8 mouse cellular contexts compared by ENCODE assay signal in genomic region chr12:111038976-111039612, GRCm38 (mm10). TPM values are rescaled to one million over a fixed set of nuclear protein-coding genes. Genes with fewer than 3 reads are reported as not detected.
DNase-seq lines count a peak whose midpoint lies in the region; ATAC-seq and TF ChIP-seq lines count a peak whose summit lies in the region.

TSS of gene Rcor1 (plus strand) at chr12:111039351.

- in situ Hi-C loops in ES-E14 (cut with MboI; ENCODE audit: low sequenced_read_pairs in 2 of 2, unreplicated experiment in 2 of 2) = no loop called here

- peak; percentile 99 for DNase-seq in ES-E14 (ENCODE audit: low read depth, low spot score)
- peak; percentile 100 for DNase-seq in cerebellum, adult 11-12 months
- DNase-seq in heart, postnatal 25 days (ENCODE audit: low spot score) = peak; percentile 99
- DNase-seq in layer of hippocampus, adult 18-20 months (ENCODE audit: low spot score in 2 of 2) = peak; percentile 99
- DNase-seq in lung, adult 2 months = peak; percentile 99
- DNase-seq in thymus, adult 18-20 months = peak; percentile 99 to 100

- peak; percentile 98 for ATAC-seq in forebrain, embryonic 15.5 days (replicated peaks)
- ATAC-seq in neutrophil, adult 5-6 weeks (ENCODE audit: extremely low read depth, insufficient number of reproducible peaks, low FRiP score, poor library complexity, severe bottlenecking) = peak; percentile 94

- intact Hi-C loops in heart, postnatal 25 days (cut with DNase I) = no loop called here

- under 1% methylated on average over 74 of the region's 76 CpGs for WGBS in forebrain, embryonic 15.5 days
- under 1% methylated on average over 67 of the region's 76 CpGs for WGBS in lung, adult 2 months

- H3K27ac ChIP-seq in ES-E14 (ENCODE audit: insufficient read depth, low read depth, low read length, poor library complexity, severe bottlenecking) = peak within 1 kb of the TSS; percentile 70
- peak within 1 kb of the TSS; percentile 99 for H3K27ac ChIP-seq in forebrain, embryonic 15.5 days (replicated peaks)

- no peaks in the 10 kb centered on the region for H3K9me3 ChIP-seq in ES-E14 (ENCODE audit: control insufficient read depth, insufficient read depth, low read depth, low read length)
- no peaks in the 10 kb centered on the region for H3K9me3 ChIP-seq in forebrain, embryonic 15.5 days

- H3K4me3 ChIP-seq in ES-E14 (ENCODE audit: insufficient read depth in 1 of 2, low read depth in 1 of 2, low read length in 2 of 2, poor library complexity in 1 of 2, severe bottlenecking in 1 of 2) = peak within 1 kb of the TSS; percentile 98
- peak within 1 kb of the TSS; percentile 80 for H3K4me3 ChIP-seq in forebrain, embryonic 15.5 days
- H3K4me3 ChIP-seq in lung, adult 2 months (replicated peaks; ENCODE audit: extremely low read depth, low read depth, low read length) = peak within 1 kb of the TSS; percentile 90

- peak; percentile 80; the same call in 1 of the 2 replicates for TF ChIP-seq POLR2A in lung, adult 2 months (IDR thresholded peaks at IDR 0.05; ENCODE audit: borderline replicate concordance, extremely low read depth, low read depth, low read length)

- peak within 1 kb of the TSS; percentile 90 for H3K9ac ChIP-seq in ES-E14 (ENCODE audit: insufficient read depth, low read depth, low read length, poor library complexity, severe bottlenecking)
- peak within 1 kb of the TSS; percentile 85 for H3K9ac ChIP-seq in forebrain, embryonic 15.5 days (replicated peaks)

- TF ChIP-seq CTCF in lung, adult 2 months (IDR thresholded peaks at IDR 0.05; ENCODE audit: insufficient read depth, low read length) = no peak

- peak within 1 kb of the TSS; percentile 83 for H3K4me2 ChIP-seq in forebrain, embryonic 15.5 days (replicated peaks)

- no peaks in the 10 kb centered on the region for H3K36me3 ChIP-seq in ES-E14 (ENCODE audit: control insufficient read depth, insufficient read depth, low read length, poor library complexity, severe bottlenecking)
- H3K36me3 ChIP-seq in forebrain, embryonic 15.5 days = no peaks in the 10 kb centered on the region

- no peaks in the 10 kb centered on the region for H3K27me3 ChIP-seq in forebrain, embryonic 15.5 days

- H3K4me1 ChIP-seq in ES-E14 (ENCODE audit: control insufficient read depth in 2 of 2, insufficient read depth in 2 of 2, low read length in 2 of 2, poor library complexity in 1 of 2) = peaks cover 8 to 22% of the 10 kb centered on the region in 2 experiments
- peaks cover 20% of the 10 kb centered on the region for H3K4me1 ChIP-seq in forebrain, embryonic 15.5 days
- H3K4me1 ChIP-seq in lung, adult 2 months (ENCODE audit: control insufficient read depth, insufficient read depth, low read length) = peaks cover 7% of the 10 kb centered on the region; the same call in 1 of the 2 replicates

TF ChIP-seq in ES-E14, 5 proteins besides CTCF, POLR2A, EP300 and RAD21:
- TF ChIP-seq CHD2 (IDR thresholded peaks at IDR 0.05; ENCODE audit: low read depth, low read length) = peak; percentile 68
- TF ChIP-seq MAFK (IDR thresholded peaks at IDR 0.05; ENCODE audit: insufficient read depth, low read depth, low read length) = no peak
- TF ChIP-seq ZC3H11A (IDR thresholded peaks at IDR 0.05; ENCODE audit: borderline replicate concordance, low read depth, low read length) = no peak
- TF ChIP-seq ZNF384 (IDR thresholded peaks at IDR 0.05; ENCODE audit: low read depth, low read length) = no peak
- TF ChIP-seq HCFC1 (IDR thresholded peaks at IDR 0.05; ENCODE audit: borderline replicate concordance, insufficient read depth, low read length) = no peak; the same call in 1 of the 2 replicates
TF ChIP-seq in ES-E14: peak in this region for 1.

RNA-seq across cellular contexts. Expression of gene Rcor1, which starts in this region (rescaled TPM):
- total RNA-seq in ES-E14 (2012; rRNA removed) = 10.4 and 13.0 TPM in 2 replicates
- polyA plus RNA-seq in forebrain, embryonic 15.5 days (2015; fragmentation: Nextera tagmentation; extraction: Ambion mirVana) = 8.1 and 8.4 TPM in 2 replicates
- 10 to 100 TPM; 14.8 to 17.4 TPM for total RNA-seq in heart, postnatal 25 days (2021)
- total RNA-seq in layer of hippocampus, adult 18-20 months (2021) = 10 to 100 TPM; 16.9 to 17.2 TPM
- polyA plus RNA-seq in lung, adult 2 months (2012; rRNA removed) = 6.7 and 12.0 TPM in 2 replicates
- 25.9 and 29.7 TPM in 2 replicates for total RNA-seq in neutrophil, adult 5-6 weeks (2017)

Comparison
In these comparisons a context has a peak if more than half of its experiments do, and no peak if none do; other contexts are left out.
1. Peak in every context shown above with its lines: DNase-seq, ATAC-seq, H3K4me3 ChIP-seq and H3K27ac ChIP-seq.